Mouse (Mus musculus): ENCODE measurements around the gene Lztfl1. TPM values are rescaled to one million over a fixed set of nuclear protein-coding genes. Genes with fewer than 3 reads are reported as not detected.
"Not testable (repeated sequence)": the region's sequence is repeated elsewhere in the genome, so short reads cannot be mapped to it uniquely, and the experiment has no call there.

Gene Lztfl1
- polyA plus RNA-seq, 1 experiment from 2014 or later = 51.1 TPM

DNA sequence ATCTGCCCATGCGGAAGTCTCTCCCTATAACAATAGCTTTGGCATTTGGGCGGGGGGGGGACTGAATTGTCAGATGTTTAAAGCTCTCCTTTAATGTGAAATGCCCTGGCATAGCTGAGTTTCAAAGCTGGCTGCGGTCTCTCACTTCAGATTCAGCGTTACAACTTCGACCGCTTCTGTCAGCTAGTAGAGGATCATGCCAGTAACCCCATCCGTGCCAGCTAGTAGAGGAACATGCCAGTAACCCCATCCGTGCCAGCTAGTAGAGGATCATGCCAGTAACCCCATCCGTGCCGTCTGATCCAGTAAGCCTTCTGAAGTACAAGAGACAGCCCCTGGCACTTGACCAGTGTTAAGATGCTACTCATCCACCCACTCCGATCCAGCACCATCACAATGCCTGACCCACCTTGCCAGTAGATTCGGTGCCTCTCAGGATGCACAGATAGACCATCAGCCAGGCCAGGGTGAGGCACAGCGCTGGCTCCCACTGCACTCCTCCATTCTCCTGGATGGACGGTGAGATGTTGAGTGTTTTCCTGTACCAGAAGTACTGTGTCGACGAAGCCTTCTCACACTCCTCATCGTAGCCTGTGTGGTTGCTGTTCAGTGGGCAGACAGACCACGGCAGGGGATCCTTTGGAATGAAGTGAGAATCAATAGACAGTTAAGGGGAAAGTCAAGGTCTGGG is 57.4 kb downstream of the Lztfl1 start:
- not testable (repeated sequence) for H3K4me1 ChIP-seq (ENCODE audit: control insufficient read depth, insufficient read depth, low read length); ATAC-seq; H3K36me3 ChIP-seq (ENCODE audit: control insufficient read depth, insufficient read depth, low read length); H3K9ac ChIP-seq (ENCODE audit: low read depth, low read length); H3K4me2 ChIP-seq (ENCODE audit: low read length); H3K27ac ChIP-seq (ENCODE audit: low read length); H3K9me3 ChIP-seq (replicated peaks; ENCODE audit: control insufficient read depth, low read length, poor library complexity, severe bottlenecking); H3K4me3 ChIP-seq (ENCODE audit: low read depth, low read length); H3K27me3 ChIP-seq (ENCODE audit: control insufficient read depth, insufficient read depth, low read depth, low read length)
- WGBS = 81% methylated on average over 17 of the region's 18 CpGs

DNA sequence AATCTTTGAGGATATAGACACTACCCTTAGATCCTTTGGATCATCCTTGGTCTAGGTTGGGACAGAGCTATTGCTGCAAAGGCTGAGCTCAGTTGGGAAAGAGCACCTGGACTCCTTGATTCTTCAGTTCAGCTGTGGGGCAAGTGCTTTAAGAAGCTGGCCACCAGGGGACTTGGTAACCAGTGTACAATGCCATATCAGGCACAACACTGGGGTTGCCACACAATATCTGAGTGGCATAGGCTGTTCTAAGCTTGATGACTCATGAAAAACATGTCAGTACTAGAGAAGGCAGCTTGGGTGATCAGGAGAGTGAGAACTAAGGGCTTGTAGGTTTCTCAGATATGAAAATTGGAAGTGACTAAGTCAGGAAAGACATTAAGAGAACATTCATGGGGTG is 58.5 kb downstream of the Lztfl1 start:
- H3K9me3 ChIP-seq (replicated peaks; ENCODE audit: control insufficient read depth, low read length, poor library complexity, severe bottlenecking) = no peaks in the 10 kb centered on the region
- no peak overlapping the region for H3K9ac ChIP-seq (ENCODE audit: low read depth, low read length)
- ATAC-seq = no peak
- no peak overlapping the region for H3K4me3 ChIP-seq (ENCODE audit: low read depth, low read length)
- H3K27ac ChIP-seq (ENCODE audit: low read length) = no peak overlapping the region
- H3K4me1 ChIP-seq (ENCODE audit: control insufficient read depth, insufficient read depth, low read length) = no peaks in the 10 kb centered on the region
- H3K4me2 ChIP-seq (ENCODE audit: low read length) = no peak overlapping the region
- no peaks in the 10 kb centered on the region for H3K36me3 ChIP-seq (ENCODE audit: control insufficient read depth, insufficient read depth, low read length)
- H3K27me3 ChIP-seq (ENCODE audit: control insufficient read depth, insufficient read depth, low read depth, low read length) = no peaks in the 10 kb centered on the region

DNA sequence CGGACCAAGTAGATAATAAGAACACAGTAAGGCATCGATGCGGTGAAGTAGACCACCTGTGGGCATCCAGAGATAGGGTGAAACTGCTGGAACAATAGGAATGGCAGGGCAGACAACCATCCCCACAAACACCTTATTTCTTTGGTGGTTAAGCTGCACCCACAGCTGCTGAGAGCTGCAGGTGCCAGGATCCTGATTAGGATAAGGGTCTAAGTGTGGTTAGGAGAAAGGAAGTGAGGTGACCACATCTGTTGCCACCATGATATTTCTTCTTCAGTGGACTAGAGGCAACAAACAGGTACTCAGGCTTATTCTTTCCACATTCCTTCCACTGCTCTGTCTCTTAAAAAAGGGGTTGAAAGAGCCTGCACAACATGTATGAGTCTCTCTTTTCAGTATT is 60.0 kb downstream of the Lztfl1 start:
- Histone ChIP-seq H3K36me3 (ENCODE audit: control insufficient read depth, insufficient read depth, low read length) (no peaks in the 10 kb centered on the region), H3K9ac (ENCODE audit: low read depth, low read length) (no peak overlapping the region), H3K27me3 (ENCODE audit: control insufficient read depth, insufficient read depth, low read depth, low read length) (no peaks in the 10 kb centered on the region), H3K4me3 (ENCODE audit: low read depth, low read length) (no peak overlapping the region), H3K4me1 (ENCODE audit: control insufficient read depth, insufficient read depth, low read length) (no peaks in the 10 kb centered on the region), H3K4me2 (ENCODE audit: low read length) (no peak overlapping the region), H3K9me3 (replicated peaks; ENCODE audit: control insufficient read depth, low read length, poor library complexity, severe bottlenecking) (no peaks in the 10 kb centered on the region), H3K27ac (ENCODE audit: low read length) (no peak overlapping the region)
- no peak for ATAC-seq
- 80% methylated on average over 3 of the region's 3 CpGs for WGBS

DNA sequence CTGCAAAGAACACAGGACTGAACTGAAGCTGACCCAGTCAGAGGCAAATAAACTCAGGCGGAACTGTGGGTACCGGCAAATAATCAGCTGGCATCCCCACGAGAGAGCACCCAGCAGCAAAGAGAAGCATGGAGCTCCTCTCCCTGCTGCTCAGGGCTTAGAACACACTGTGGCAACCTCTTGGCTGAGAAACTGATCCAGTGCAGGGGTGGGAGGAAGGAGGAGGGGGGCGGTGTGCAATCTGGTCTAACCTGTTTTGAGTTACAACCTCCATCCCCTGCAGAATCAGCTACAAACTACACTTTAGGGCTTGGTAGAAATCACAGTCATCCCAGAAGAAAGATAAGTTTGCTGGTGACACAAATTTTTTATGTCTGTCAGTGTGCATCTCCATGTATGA is 66.1 kb downstream of the Lztfl1 start:
- WGBS = 45% methylated on average over 4 of the region's 4 CpGs
- H3K9ac ChIP-seq (ENCODE audit: low read depth, low read length) = no peak overlapping the region
- no peaks in the 10 kb centered on the region for H3K9me3 ChIP-seq (replicated peaks; ENCODE audit: control insufficient read depth, low read length, poor library complexity, severe bottlenecking)
- H3K27ac ChIP-seq (ENCODE audit: low read length) = no peak overlapping the region
- no peak overlapping the region for H3K4me3 ChIP-seq (ENCODE audit: low read depth, low read length)
- H3K4me2 ChIP-seq (ENCODE audit: low read length) = no peak overlapping the region
- H3K4me1 ChIP-seq (ENCODE audit: control insufficient read depth, insufficient read depth, low read length) = no peaks in the 10 kb centered on the region
- H3K27me3 ChIP-seq (ENCODE audit: control insufficient read depth, insufficient read depth, low read depth, low read length) = no peaks in the 10 kb centered on the region
- H3K36me3 ChIP-seq (ENCODE audit: control insufficient read depth, insufficient read depth, low read length) = no peaks in the 10 kb centered on the region
- ATAC-seq = no peak

DNA sequence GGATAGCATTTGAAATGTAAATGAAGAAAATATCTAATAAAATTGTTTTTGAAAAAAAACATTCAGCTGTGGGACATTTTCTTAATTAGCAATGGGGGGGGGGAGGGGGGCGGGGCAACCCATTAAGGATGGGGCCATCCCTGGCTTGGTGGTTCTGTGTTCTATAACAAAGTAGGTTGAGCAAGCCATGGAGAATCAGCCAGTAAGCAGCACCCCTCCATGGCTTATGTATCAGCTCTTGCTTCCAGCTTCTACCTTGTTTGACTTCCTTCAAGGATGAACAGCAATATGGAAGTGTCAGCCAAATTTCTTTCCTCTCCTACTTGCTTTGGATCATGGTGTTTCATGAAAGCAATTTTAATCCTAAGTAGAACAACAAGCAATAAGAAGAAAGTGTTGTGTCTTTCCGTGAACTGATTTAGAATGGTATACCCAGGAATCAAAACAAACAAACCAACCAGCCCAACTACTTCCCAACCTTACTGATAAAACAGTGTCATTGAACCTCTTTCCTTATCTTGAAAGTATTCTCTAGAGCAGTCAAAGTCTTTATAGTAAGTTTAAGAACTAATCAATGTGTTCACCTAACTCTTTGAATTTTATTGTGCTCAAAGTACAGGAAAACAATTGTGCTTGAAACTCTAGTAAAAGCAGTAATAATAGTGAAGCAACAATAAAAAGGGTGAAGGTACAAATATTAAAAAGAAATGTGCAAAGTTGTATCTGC is 67.5 kb downstream of the Lztfl1 start:
- Histone ChIP-seq H3K36me3 (ENCODE audit: control insufficient read depth, insufficient read depth, low read length) (no peaks in the 10 kb centered on the region), H3K27me3 (ENCODE audit: control insufficient read depth, insufficient read depth, low read depth, low read length) (no peaks in the 10 kb centered on the region), H3K9ac (ENCODE audit: low read depth, low read length) (no peak overlapping the region), H3K4me1 (ENCODE audit: control insufficient read depth, insufficient read depth, low read length) (no peaks in the 10 kb centered on the region), H3K4me2 (ENCODE audit: low read length) (no peak overlapping the region), H3K9me3 (replicated peaks; ENCODE audit: control insufficient read depth, low read length, poor library complexity, severe bottlenecking) (no peaks in the 10 kb centered on the region), H3K27ac (ENCODE audit: low read length) (no peak overlapping the region), H3K4me3 (ENCODE audit: low read depth, low read length) (no peak overlapping the region)
- 86% methylated on average over 2 of the region's 2 CpGs for WGBS
- ATAC-seq = no peak

Other genes starting within 250 kb of the Lztfl1 start
- 10.2 and 10.6 TPM in 2 replicates for gene Limd1, start 239.0 kb downstream of the Lztfl1 start, polyA plus RNA-seq (2015; fragmentation: Nextera tagmentation; extraction: Ambion mirVana)
- 53.8 and 55.9 TPM in 2 replicates for gene Sacm1l, start 187.9 kb downstream of the Lztfl1 start, polyA plus RNA-seq (2015; fragmentation: Nextera tagmentation; extraction: Ambion mirVana)
- 0.25 and 0.39 TPM in 2 replicates for gene Slc6a20b, start 85.1 kb downstream of the Lztfl1 start, polyA plus RNA-seq (2015; fragmentation: Nextera tagmentation; extraction: Ambion mirVana)
- 0.30 TPM in 2 replicates for gene Ccr9, start 39.3 kb downstream of the Lztfl1 start, polyA plus RNA-seq (2015; fragmentation: Nextera tagmentation; extraction: Ambion mirVana)
- gene Slc6a20a, start 38.8 kb downstream of the Lztfl1 start, polyA plus RNA-seq (2015; fragmentation: Nextera tagmentation; extraction: Ambion mirVana) = 12.5 and 15.1 TPM in 2 replicates
- gene Cxcr6, start 88.8 kb upstream of the Lztfl1 start, polyA plus RNA-seq (2015; fragmentation: Nextera tagmentation; extraction: Ambion mirVana) = 0.28 TPM in 1 of 2 replicates, not detected in the other
- gene Fyco1, start 134.2 kb upstream of the Lztfl1 start, polyA plus RNA-seq (2015; fragmentation: Nextera tagmentation; extraction: Ambion mirVana) = 18.1 and 18.2 TPM in 2 replicates
- gene Xcr1, start 144.3 kb upstream of the Lztfl1 start, polyA plus RNA-seq (2015; fragmentation: Nextera tagmentation; extraction: Ambion mirVana) = 0.04 TPM in 1 of 2 replicates, not detected in the other